Mouse (Mus musculus) CH12.LX (cell line): ENCODE results near the gene Homez. TPM values are rescaled to one million over a fixed set of nuclear protein-coding genes. Genes with fewer than 3 reads are reported as not detected.

ENCODE experiments used
- DNase-seq: peaks from one replicate; pipeline ENCODE4 v3.0.0-alpha.2; 2013; ENCODE audit errors: extremely low read depth
- H3K27ac ChIP-seq: 2 replicates; pipeline ENCODE4 v1.5.1; 2012; ENCODE audit warnings: low read depth, mild to moderate bottlenecking, control low read depth, moderate library complexity; ENCODE audit not compliant: insufficient read depth
- H3K27me3 ChIP-seq: replicated peaks from 2 replicates; pipeline ENCODE3; 2012; ENCODE audit warnings: inconsistent platforms
- H3K36me3 ChIP-seq, 2 experiments: replicated peaks in 1 of 2; 2 replicates each; pipeline versions ENCODE3 to v1.6.1; 2012; ENCODE audit warnings: inconsistent platforms in 1 of 2, low read length in 1 of 2, mild to moderate bottlenecking in 1 of 2, mixed read lengths in 1 of 2, moderate library complexity in 1 of 2; ENCODE audit not compliant: control insufficient read depth in 1 of 2, insufficient read depth in 1 of 2
- H3K4me1 ChIP-seq, 2 experiments: 2 replicates each; pipeline ENCODE4 v1.6.1; 2012; ENCODE audit warnings: inconsistent platforms in 1 of 2, moderate library complexity in 1 of 2; ENCODE audit not compliant: insufficient read depth in 2 of 2, control insufficient read depth in 1 of 2
- H3K4me2 ChIP-seq: 2 replicates; pipeline ENCODE4 v1.6.1; 2012; ENCODE audit warnings: low read depth, mild to moderate bottlenecking, control low read depth; ENCODE audit not compliant: poor library complexity, insufficient read depth, severe bottlenecking
- H3K4me3 ChIP-seq, 3 experiments: fragments of 150-350 bp in 1 of 3; sonication (generic) in 1 of 3; replicated peaks in 1 of 3; 2 replicates each; pipeline versions ENCODE3 to v1.5.1; 2011 to 2012; ENCODE audit warnings: low read depth in 2 of 3, low read length in 2 of 3, mild to moderate bottlenecking in 2 of 3, moderate library complexity in 2 of 3, control low read depth in 1 of 3, improper control_type of control experiment in 1 of 3, inconsistent platforms in 1 of 3, mixed read lengths in 1 of 3; ENCODE audit not compliant: poor library complexity in 1 of 3
- H3K79me2 ChIP-seq: replicated peaks from 2 replicates; pipeline ENCODE4 v1.6.1; 2012; ENCODE audit warnings: mild to moderate bottlenecking, moderate library complexity; ENCODE audit not compliant: control insufficient read depth, poor library complexity, insufficient read depth, severe bottlenecking; ENCODE audit errors: extremely low read depth
- H3K9ac ChIP-seq: 2 replicates; pipeline ENCODE4 v1.6.1; 2012; ENCODE audit warnings: low read depth, mild to moderate bottlenecking, control low read depth, moderate library complexity; ENCODE audit not compliant: insufficient read depth
- H3K9me3 ChIP-seq: replicated peaks from 2 replicates; pipeline ENCODE3; 2012; ENCODE audit warnings: low read length, inconsistent platforms, mixed read lengths
- CHD1 ChIP-seq: IDR thresholded peaks from 2 replicates; pipeline ENCODE4 v1.6.1; 2012; ENCODE audit warnings: low read depth, low read length, improper control_type of control experiment, inconsistent platforms
- CHD2 ChIP-seq: IDR thresholded peaks from 2 replicates; pipeline ENCODE4 v1.6.1; 2011; ENCODE audit warnings: low read length, improper control_type of control experiment
- CTCF ChIP-seq, 2 experiments: IDR thresholded peaks in 1 of 2; conservative IDR thresholded peaks in 1 of 2; 2 replicates each; pipeline ENCODE4 v1.5.1; 2011 to 2012; ENCODE audit warnings: low read depth in 2 of 2, low read length in 2 of 2, improper control_type of control experiment in 1 of 2, inconsistent platforms in 1 of 2, mild to moderate bottlenecking in 1 of 2, moderate library complexity in 1 of 2
- E2F4 ChIP-seq: IDR thresholded peaks from 2 replicates; pipeline ENCODE4 v1.6.1; 2011; ENCODE audit warnings: low read depth, low read length, improper control_type of control experiment; ENCODE audit not compliant: insufficient replicate concordance
- ELF1 ChIP-seq: IDR thresholded peaks from 2 replicates; pipeline ENCODE4 v1.6.1; 2014; ENCODE audit warnings: low read depth, mild to moderate bottlenecking, inconsistent platforms, low read length, improper control_type of control experiment
- EP300 ChIP-seq: IDR thresholded peaks from 2 replicates; pipeline ENCODE4 v1.6.1; 2011; ENCODE audit warnings: low read length, improper control_type of control experiment
- GABPA ChIP-seq: IDR thresholded peaks from 2 replicates; pipeline ENCODE4 v1.6.1; 2012; ENCODE audit warnings: low read depth, low read length, improper control_type of control experiment, inconsistent platforms; ENCODE audit not compliant: insufficient replicate concordance
- IRF4 ChIP-seq: IDR thresholded peaks from 2 replicates; pipeline ENCODE4 v1.6.1; 2014; ENCODE audit warnings: low read depth, mild to moderate bottlenecking, inconsistent platforms, low read length, improper control_type of control experiment
- JUN ChIP-seq: IDR thresholded peaks from 2 replicates; pipeline ENCODE4 v1.6.1; 2011; ENCODE audit warnings: low read depth, mild to moderate bottlenecking, low read length, improper control_type of control experiment, moderate library complexity; ENCODE audit not compliant: insufficient read depth
- JUND ChIP-seq: conservative IDR thresholded peaks from 2 replicates; pipeline ENCODE4 v1.6.1; 2011; ENCODE audit warnings: low read depth, low read length, improper control_type of control experiment
- MYC ChIP-seq: IDR thresholded peaks from 2 replicates; pipeline ENCODE4 v1.6.1; 2011; ENCODE audit warnings: low read depth, mild to moderate bottlenecking, improper control_type of control experiment, low read length
- NELFE ChIP-seq: IDR thresholded peaks from 2 replicates; pipeline ENCODE4 v1.6.1; 2011; ENCODE audit warnings: low read depth, low read length, improper control_type of control experiment
- PAX5 ChIP-seq: IDR thresholded peaks from 2 replicates; pipeline ENCODE4 v1.6.1; 2012; ENCODE audit warnings: low read length, inconsistent platforms, mixed read lengths
- POLR2A ChIP-seq: IDR thresholded peaks from 2 replicates; pipeline ENCODE4 v1.6.1; 2011; ENCODE audit warnings: low read depth, mild to moderate bottlenecking, improper control_type of control experiment, low read length
- RAD21 ChIP-seq: IDR thresholded peaks from 2 replicates; pipeline ENCODE4 v1.6.1; 2011; ENCODE audit warnings: low read depth, mild to moderate bottlenecking, low read length, improper control_type of control experiment, moderate library complexity
- SIN3A ChIP-seq: IDR thresholded peaks from 2 replicates; pipeline ENCODE4 v1.6.1; 2012; ENCODE audit warnings: low read length, improper control_type of control experiment, inconsistent platforms
- SMC3 ChIP-seq: IDR thresholded peaks from 2 replicates; pipeline ENCODE4 v1.6.1; 2011; ENCODE audit warnings: low read depth, low read length, improper control_type of control experiment
- TCF12 ChIP-seq: IDR thresholded peaks from 2 replicates; pipeline ENCODE4 v1.6.1; 2014; ENCODE audit warnings: low read depth, mild to moderate bottlenecking, inconsistent platforms, low read length, improper control_type of control experiment
- UBTF ChIP-seq: IDR thresholded peaks from 2 replicates; pipeline ENCODE4 v1.6.1; 2012; ENCODE audit warnings: low read depth, mild to moderate bottlenecking, inconsistent platforms, low read length, improper control_type of control experiment, moderate library complexity
- USF1 ChIP-seq: IDR thresholded peaks from 2 replicates; pipeline ENCODE4 v1.6.1; 2014; ENCODE audit warnings: low read depth, mild to moderate bottlenecking, inconsistent platforms, low read length, improper control_type of control experiment
- ZC3H11A ChIP-seq: IDR thresholded peaks from 2 replicates; pipeline ENCODE4 v1.6.1; 2012; ENCODE audit warnings: low read depth, mild to moderate bottlenecking, inconsistent platforms, low read length, improper control_type of control experiment
- ZMIZ1 ChIP-seq: IDR thresholded peaks from 2 replicates; pipeline ENCODE4 v1.6.1; 2012; ENCODE audit warnings: low read depth, mild to moderate bottlenecking, inconsistent platforms, low read length, improper control_type of control experiment
- ZNF384 ChIP-seq: IDR thresholded peaks from 2 replicates; pipeline ENCODE4 v1.6.1; 2012; ENCODE audit warnings: low read depth, low read length, improper control_type of control experiment, inconsistent platforms
- dilution Hi-C: fragments of 300-500 bp; cut with MboI; formaldehyde crosslinking; loops from 2 replicates; pipeline ENCODE4 v1.14.3; 2020; ENCODE audit warnings: low sequenced_read_pairs; ENCODE audit not compliant: extremely low pct_unique_long_range_greater_than_20kb, extremely low pct_ligation_motif_present
- in situ Hi-C: fragments of 300-500 bp; cut with MboI; formaldehyde crosslinking; loops from 3 replicates; pipeline ENCODE4 v1.14.3; 2019; ENCODE audit warnings: low sequenced_read_pairs, low pct_ligation_motif_present, low pct_unique_long_range_greater_than_20kb, mixed read lengths
- polyA plus RNA-seq: library from polyadenylated mRNA; unstranded; fragments of >175 nt; gene quantifications from 2 replicates; pipeline ENCODE4 v1.2.1, GENCODE M21; 2012; ENCODE audit warnings: low read depth; ENCODE audit not compliant: insufficient read length
- total RNA-seq, 2 experiments: library from RNA; depleted of rRNA; stranded (reverse); fragments of 300-350 nt in 1 of 2; fragments of >200 nt in 1 of 2; gene quantifications; 2 replicates each; pipeline ENCODE4 v1.2.3; 2012 to 2014

Homez gene
- total and polyA plus RNA-seq, 3 experiments, result 3.5 to 7.2 (median 3.7) TPM

GRCm38 (mm10) chr14:54822301-54822700 is 48.5 kb downstream of the Homez start:
- no peak overlapping the region for H3K27ac ChIP-seq
- no peak overlapping the region for H3K9ac ChIP-seq
- in situ Hi-C loops, result loop anchor here (5.0 kb wide), 1 partner anchor 105 kb away; no protein-coding TSS in a partner anchor
- H3K27me3 ChIP-seq, result no peaks in the 10 kb centered on the region
- no peak overlapping the region for H3K4me2 ChIP-seq
- H3K36me3 ChIP-seq, result no peaks in the 10 kb centered on the region
- H3K4me1 ChIP-seq, result no peaks in the 10 kb centered on the region
- no peak for DNase-seq
- H3K79me2 ChIP-seq, result no peaks in the 10 kb centered on the region
- TF ChIP-seq ZMIZ1 (no peak), EP300 (no peak), E2F4 (no peak), GABPA (no peak), USF1 (no peak), PAX5 (no peak), UBTF (no peak), NELFE (no peak), ZC3H11A (no peak), ZNF384 (no peak), SIN3A (no peak), ELF1 (no peak), POLR2A (no peak), JUN (no peak), CHD2 (no peak), CHD1 (no peak), SMC3 (no peak)
- TF ChIP-seq, all 38 proteins: peak for 0
- no peak overlapping the region for H3K4me3 ChIP-seq
- H3K9me3 ChIP-seq, result no peaks in the 10 kb centered on the region
- dilution Hi-C loops, result no loop called here

GRCm38 (mm10) chr14:54817791-54818190 is 53.0 kb downstream of the Homez start:
- Histone ChIP-seq H3K79me2 (no peaks in the 10 kb centered on the region), H3K27ac (no peak overlapping the region), H3K9me3 (no peaks in the 10 kb centered on the region), H3K4me3 (no peak overlapping the region), H3K4me1 (no peaks in the 10 kb centered on the region), H3K4me2 (no peak overlapping the region), H3K9ac (no peak overlapping the region), H3K27me3 (no peaks in the 10 kb centered on the region), H3K36me3 (no peaks in the 10 kb centered on the region)
- in situ Hi-C loops, result no loop called here
- dilution Hi-C loops, result no loop called here
- peak; percentile 65 for DNase-seq
- TF ChIP-seq SMC3 (peak; percentile 79), TCF12 (no peak), RAD21 (peak; percentile 80), MYC (0 out of 2 replicates have a peak, but pooled peaks have one; percentile 31), CTCF (conservative IDR thresholded peaks at IDR 0.05 in 1 of 2, IDR thresholded peaks at IDR 0.05 in 1 of 2; ENCODE audit: low read depth in 2 of 2, low read length in 2 of 2) (peak; percentile 16 to 83; a peak in 2 of 4 replicates), ZC3H11A (peak; percentile 57), IRF4 (peak; percentile 26; the same call in 1 of the 2 replicates), JUND (no peak)
